In the genomic region with DNA sequence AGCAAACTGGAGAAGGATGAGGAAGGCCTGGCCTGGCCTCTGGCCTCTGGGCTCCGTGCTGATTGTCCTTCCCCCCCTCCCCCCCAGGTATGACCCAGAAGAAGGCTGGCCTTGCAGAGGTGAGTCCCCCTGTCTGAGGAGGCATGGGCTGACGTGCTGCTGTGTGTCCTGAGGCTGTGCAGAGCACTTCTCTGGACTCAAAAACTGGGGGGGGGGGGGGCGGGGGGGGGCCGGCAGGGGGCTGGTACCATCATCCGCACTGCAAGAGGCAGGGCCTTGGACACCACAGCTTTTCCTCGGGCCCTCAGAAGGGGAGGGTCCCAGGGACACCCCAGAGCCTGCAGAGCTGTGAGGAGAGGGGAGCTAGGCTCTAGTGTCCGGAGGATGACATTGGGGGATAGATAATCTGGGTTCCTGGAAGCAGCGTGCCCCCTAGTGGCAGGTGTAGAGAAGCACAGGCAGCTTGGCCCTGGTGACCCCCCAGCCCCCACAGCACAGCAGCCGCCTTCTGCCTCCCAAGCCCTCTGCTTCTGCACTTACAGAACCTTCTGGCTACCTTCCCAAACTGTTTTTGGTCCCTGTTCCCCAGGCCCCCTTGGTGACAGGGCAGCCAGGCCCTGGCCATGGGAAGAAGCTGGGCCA, we compare ENCODE assay signal across 9 mouse cellular contexts. TPM values are rescaled to one million over a fixed set of nuclear protein-coding genes. Genes with fewer than 3 reads are reported as not detected.
DNase-seq lines count a peak whose midpoint lies in the region; ATAC-seq and TF ChIP-seq lines count a peak whose summit lies in the region.
"Had no signal": no experiment of that assay in that cellular context is flagged by ENCODE, and none has a peak within 500 bp of the region (broad histone marks: within the 10 kb centered on the region; RNA-seq: fewer than 3 reads in every experiment).

No protein-coding gene starts in this region.

- 17% methylated on average over 5 of the region's 9 CpGs for WGBS in hindbrain, embryonic 12.5 days
- WGBS in hindbrain, embryonic 13.5 days = 27% methylated on average over 5 of the region's 9 CpGs
- 28% methylated on average over 7 of the region's 9 CpGs for WGBS in stomach, postnatal 0 days

- H3K9ac ChIP-seq in hindbrain, embryonic 12.5 days = peak overlapping the region; percentile 18; the same call in 1 of the 2 replicates
- H3K9ac ChIP-seq in hindbrain, embryonic 13.5 days = no peak overlapping the region
- H3K9ac ChIP-seq in stomach, postnatal 0 days (ENCODE audit: low read length) = no peak overlapping the region

- peak; percentile 59 for DNase-seq in c-Kit-positive CD71-positive TER-119-positive erythroid progenitor cells, embryonic 14.5 days (ENCODE audit: low spot score)
- DNase-seq in heart, postnatal 4 days = peak; percentile 77
- DNase-seq in lung, postnatal 14 days = peak; percentile 69
- peak; percentile 68 for DNase-seq in stomach, postnatal 0 days (ENCODE audit: low spot score)
- no peak for DNase-seq in left cerebral cortex, adult 8-10 months (ENCODE audit: low spot score in 2 of 2)

- no peak overlapping the region for H3K4me3 ChIP-seq in hindbrain, embryonic 12.5 days
- H3K4me3 ChIP-seq in hindbrain, embryonic 13.5 days = no peak overlapping the region
- H3K4me3 ChIP-seq in E14TG2a.4 (replicated peaks; ENCODE audit: low read length) = no peak overlapping the region
- no peak overlapping the region for H3K4me3 ChIP-seq in stomach, postnatal 0 days (ENCODE audit: low read depth, low read length)
- H3K4me3 ChIP-seq: limb, embryonic 13.5 days had no signal

- peaks cover 29% of the 10 kb centered on the region for H3K4me1 ChIP-seq in hindbrain, embryonic 12.5 days
- peaks cover 39% of the 10 kb centered on the region for H3K4me1 ChIP-seq in hindbrain, embryonic 13.5 days (replicated peaks)
- H3K4me1 ChIP-seq in E14TG2a.4 (replicated peaks; ENCODE audit: low read depth, low read length) = peaks cover 93% of the 10 kb centered on the region
- peaks cover 6% of the 10 kb centered on the region; the same call in 1 of the 2 replicates for H3K4me1 ChIP-seq in stomach, postnatal 0 days (replicated peaks; ENCODE audit: control insufficient read depth, insufficient read depth)

- peak; percentile 72 for TF ChIP-seq CTCF in E14TG2a.4 (conservative IDR thresholded peaks at IDR 0.05; ENCODE audit: low read length)
- TF ChIP-seq CTCF in stomach, postnatal 0 days (IDR thresholded peaks at IDR 0.05; ENCODE audit: low read depth) = peak; percentile 84

- H3K27ac ChIP-seq in hindbrain, embryonic 12.5 days = no peak overlapping the region
- H3K27ac ChIP-seq in hindbrain, embryonic 13.5 days = no peak overlapping the region
- H3K27ac ChIP-seq in stomach, postnatal 0 days (replicated peaks) = no peak overlapping the region
- H3K27ac ChIP-seq: limb, embryonic 13.5 days had no signal

- no peaks in the 10 kb centered on the region for H3K27me3 ChIP-seq in hindbrain, embryonic 12.5 days
- no peaks in the 10 kb centered on the region for H3K27me3 ChIP-seq in hindbrain, embryonic 13.5 days
- H3K27me3 ChIP-seq in E14TG2a.4 (ENCODE audit: insufficient read depth, low read length) = no peaks in the 10 kb centered on the region
- no peaks in the 10 kb centered on the region for H3K27me3 ChIP-seq in stomach, postnatal 0 days (ENCODE audit: control insufficient read depth, insufficient read depth, low read length)
- H3K27me3 ChIP-seq: limb, embryonic 13.5 days had no signal

- H3K36me3 ChIP-seq in hindbrain, embryonic 12.5 days = peaks cover 46% of the 10 kb centered on the region
- H3K36me3 ChIP-seq in hindbrain, embryonic 13.5 days = peaks cover 45% of the 10 kb centered on the region
- H3K36me3 ChIP-seq in E14TG2a.4 (ENCODE audit: insufficient read depth, low read length) = peaks cover 77% of the 10 kb centered on the region
- H3K36me3 ChIP-seq in stomach, postnatal 0 days (ENCODE audit: control insufficient read depth, insufficient read depth, low read length) = peaks cover 25% of the 10 kb centered on the region

- no peak overlapping the region for H3K4me2 ChIP-seq in hindbrain, embryonic 12.5 days (replicated peaks)
- no peak overlapping the region for H3K4me2 ChIP-seq in hindbrain, embryonic 13.5 days
- no peak overlapping the region for H3K4me2 ChIP-seq in stomach, postnatal 0 days (replicated peaks; ENCODE audit: low read depth)
- H3K4me2 ChIP-seq: limb, embryonic 13.5 days had no signal

- no peak for TF ChIP-seq EP300 in stomach, postnatal 0 days (optimal IDR thresholded peaks at IDR 0.05)

- no peaks in the 10 kb centered on the region for H3K9me3 ChIP-seq in hindbrain, embryonic 12.5 days (replicated peaks)
- no peaks in the 10 kb centered on the region for H3K9me3 ChIP-seq in hindbrain, embryonic 13.5 days
- no peaks in the 10 kb centered on the region for H3K9me3 ChIP-seq in E14TG2a.4 (ENCODE audit: low read length)
- H3K9me3 ChIP-seq in stomach, postnatal 0 days (ENCODE audit: control insufficient read depth, low read length) = no peaks in the 10 kb centered on the region
- H3K9me3 ChIP-seq: limb, embryonic 13.5 days had no signal

- ATAC-seq in hindbrain, embryonic 12.5 days (ENCODE audit: low FRiP score) = no peak
- no peak for ATAC-seq in hindbrain, embryonic 13.5 days (ENCODE audit: low FRiP score)
- 0 out of 2 replicates have a peak, but pooled peaks have one; percentile 8 for ATAC-seq in stomach, postnatal 0 days (ENCODE audit: low FRiP score, low TSS enrichment)

RNA-seq across cellular contexts. Expression of gene Pip5k1c, which starts 12.0 kb away (rescaled TPM):
- 97.3 and 103 TPM in 2 replicates for polyA plus RNA-seq in hindbrain, embryonic 12.5 days (2016; fragmentation: Nextera tagmentation; extraction: Ambion mirVana)
- polyA plus RNA-seq in hindbrain, embryonic 13.5 days (2015; fragmentation: Nextera tagmentation; extraction: Ambion mirVana) = 97.2 and 102 TPM in 2 replicates
- total RNA-seq in heart, postnatal 4 days (2021) = 10 to 100 TPM; 52.0 to 55.4 TPM
- polyA plus RNA-seq in stomach, postnatal 0 days (2015; fragmentation: Nextera tagmentation; extraction: Ambion mirVana) = 19.1 and 21.1 TPM in 2 replicates
- 100 to 1,000 TPM; 355 to 367 (median 361) TPM for total RNA-seq in left cerebral cortex, adult 8-10 months (2022)

RNA-seq across cellular contexts. Expression of gene Tjp3, which starts 13.3 kb away (rescaled TPM):
- polyA plus RNA-seq in hindbrain, embryonic 12.5 days (2016; fragmentation: Nextera tagmentation; extraction: Ambion mirVana) = 5.4 and 6.8 TPM in 2 replicates
- 4.5 and 5.2 TPM in 2 replicates for polyA plus RNA-seq in hindbrain, embryonic 13.5 days (2015; fragmentation: Nextera tagmentation; extraction: Ambion mirVana)
- total RNA-seq in heart, postnatal 4 days (2021) = under 1 TPM in 1 of 2 experiments, not detected in 1; 0.50 TPM
- polyA plus RNA-seq in stomach, postnatal 0 days (2015; fragmentation: Nextera tagmentation; extraction: Ambion mirVana) = 42.5 and 46.0 TPM in 2 replicates
- under 1 TPM in 3 of 4 experiments, not detected in 1; 0.23 to 1.00 (median 0.27) TPM for total RNA-seq in left cerebral cortex, adult 8-10 months (2022)

RNA-seq across cellular contexts. Expression of gene Cactin, which starts 16.2 kb away (rescaled TPM):
- polyA plus RNA-seq in hindbrain, embryonic 12.5 days (2016; fragmentation: Nextera tagmentation; extraction: Ambion mirVana) = 53.3 and 54.5 TPM in 2 replicates
- 33.5 and 34.7 TPM in 2 replicates for polyA plus RNA-seq in hindbrain, embryonic 13.5 days (2015; fragmentation: Nextera tagmentation; extraction: Ambion mirVana)
- 10 to 100 TPM; 20.7 to 21.0 TPM for total RNA-seq in heart, postnatal 4 days (2021)
- polyA plus RNA-seq in stomach, postnatal 0 days (2015; fragmentation: Nextera tagmentation; extraction: Ambion mirVana) = 16.2 and 16.6 TPM in 2 replicates
- 10 to 100 TPM; 27.7 to 30.9 (median 29.2) TPM for total RNA-seq in left cerebral cortex, adult 8-10 months (2022)

RNA-seq across cellular contexts. Expression of gene Tbxa2r, which starts 23.8 kb away (rescaled TPM):
- 2.7 and 3.1 TPM in 2 replicates for polyA plus RNA-seq in hindbrain, embryonic 12.5 days (2016; fragmentation: Nextera tagmentation; extraction: Ambion mirVana)
- polyA plus RNA-seq in hindbrain, embryonic 13.5 days (2015; fragmentation: Nextera tagmentation; extraction: Ambion mirVana) = 4.6 and 5.6 TPM in 2 replicates
- total RNA-seq in heart, postnatal 4 days (2021) = 1 to 10 TPM; 5.5 to 5.6 TPM
- polyA plus RNA-seq in stomach, postnatal 0 days (2015; fragmentation: Nextera tagmentation; extraction: Ambion mirVana) = 19.7 and 20.2 TPM in 2 replicates
- 1 to 10 TPM in 2 of 4 experiments, under 1 TPM in 2; 0.63 to 1.3 (median 0.93) TPM for total RNA-seq in left cerebral cortex, adult 8-10 months (2022)

RNA-seq across cellular contexts. Expression of gene Apba3, which starts 38.0 kb away (rescaled TPM):
- 36.9 and 38.1 TPM in 2 replicates for polyA plus RNA-seq in hindbrain, embryonic 12.5 days (2016; fragmentation: Nextera tagmentation; extraction: Ambion mirVana)
- polyA plus RNA-seq in hindbrain, embryonic 13.5 days (2015; fragmentation: Nextera tagmentation; extraction: Ambion mirVana) = 29.7 and 30.6 TPM in 2 replicates
- 10 to 100 TPM; 49.0 to 53.0 TPM for total RNA-seq in heart, postnatal 4 days (2021)
- polyA plus RNA-seq in stomach, postnatal 0 days (2015; fragmentation: Nextera tagmentation; extraction: Ambion mirVana) = 30.5 and 34.6 TPM in 2 replicates
- 10 to 100 TPM; 24.3 to 38.6 (median 27.6) TPM for total RNA-seq in left cerebral cortex, adult 8-10 months (2022)

Comparison
In these comparisons a context has a peak if more than half of its experiments do, and no peak if none do; other contexts are left out.
1. DNase-seq: peak in c-Kit-positive CD71-positive TER-119-positive erythroid progenitor cells, embryonic 14.5 days (single experiment), heart, postnatal 4 days (single experiment), lung, postnatal 14 days (single experiment) and stomach, postnatal 0 days (single experiment); none in left cerebral cortex, adult 8-10 months (0 of 2).